Mouse (Mus musculus) spleen, adult 2 months (tissue): ENCODE measurements at regions not wholly inside any gene's neighbourhood (a gene's known extent, or its start where the extent isn't known, plus 50 kb on each side); places are given as distances from the start of the nearest gene placed in this dataset.

ENCODE experiments used
- DNase-seq, 2 experiments: peaks; one replicate each; pipeline versions ENCODE4 v3.0.0 to v3.0.0-alpha.2; 2012 to 2021; ENCODE audit warnings: low spot score in 2 of 2, low read depth in 1 of 2
- H3K27ac ChIP-seq: fragments of 200-500 bp; 2 replicates; pipeline ENCODE4 v1.5.1; 2012; ENCODE audit warnings: low read length, inconsistent platforms; ENCODE audit not compliant: insufficient read depth
- H3K27me3 ChIP-seq: fragments of 200-500 bp; 2 replicates; pipeline ENCODE4 v1.6.1; 2012; ENCODE audit warnings: mild to moderate bottlenecking, moderate library complexity, low read length, inconsistent platforms; ENCODE audit not compliant: control insufficient read depth, insufficient read depth
- H3K36me3 ChIP-seq: fragments of 200-500 bp; 2 replicates; pipeline ENCODE4 v1.6.1; 2012; ENCODE audit warnings: mild to moderate bottlenecking, low read length, inconsistent platforms; ENCODE audit not compliant: control insufficient read depth, insufficient read depth
- H3K4me1 ChIP-seq: fragments of 200-500 bp; 2 replicates; pipeline ENCODE4 v1.6.1; 2011; ENCODE audit warnings: inconsistent platforms; ENCODE audit not compliant: control insufficient read depth, insufficient read depth, insufficient read length
- H3K4me3 ChIP-seq: fragments of 200-500 bp; 2 replicates; pipeline ENCODE4 v1.5.1; 2011; ENCODE audit warnings: mild to moderate bottlenecking, inconsistent platforms; ENCODE audit not compliant: insufficient read depth, insufficient read length; ENCODE audit errors: extremely low read depth
- CTCF ChIP-seq: fragments of 200-500 bp; IDR thresholded peaks from 2 replicates; pipeline ENCODE4 v1.5.1; 2011; ENCODE audit warnings: mild to moderate bottlenecking, inconsistent platforms; ENCODE audit not compliant: insufficient read depth, insufficient read length, insufficient replicate concordance; ENCODE audit errors: extremely low read depth
- POLR2A ChIP-seq: fragments of 200-500 bp; IDR thresholded peaks from 2 replicates; pipeline ENCODE4 v1.6.1; 2011; ENCODE audit warnings: low read depth, low read length, inconsistent platforms
- WGBS: fragments of 180-500 bp; shearing (Covaris S2); methylation state at CpG from one replicate; pipeline ENCODE4 v1.1.7; 2018; 5-methylcytosine and 5-hydroxymethylcytosine counted together

GRCm38 (mm10) chr16:95837723-95838477 is 136.0 kb downstream of the Ets2 start:
- Histone ChIP-seq H3K4me1 (peaks cover 5% of the 10 kb centered on the region; the same call in 1 of the 2 replicates), H3K27me3 (no peaks in the 10 kb centered on the region), H3K27ac (no peak overlapping the region), H3K4me3 (no peak overlapping the region), H3K36me3 (no peaks in the 10 kb centered on the region)
- DNase-seq, result no peak
- 90% methylated on average over 5 of the region's 5 CpGs for WGBS
- TF ChIP-seq CTCF (no peak), POLR2A (no peak)

- no peak for DNase-seq
- H3K4me1 ChIP-seq, result peaks cover 5% of the 10 kb centered on the region; the same call in 1 of the 2 replicates
- WGBS, result 97% methylated on average over 1 of the region's 1 CpGs
- TF ChIP-seq CTCF (no peak), POLR2A (no peak)
- no peaks in the 10 kb centered on the region for H3K36me3 ChIP-seq
- no peaks in the 10 kb centered on the region for H3K27me3 ChIP-seq
- H3K4me3 ChIP-seq, result no peak overlapping the region
- H3K27ac ChIP-seq, result no peak overlapping the region
Observed at GRCm38 (mm10) chr16:95835941-95836340, 134.1 kb downstream of the Ets2 start.

- Histone ChIP-seq H3K4me3 (no peak overlapping the region), H3K36me3 (no peaks in the 10 kb centered on the region), H3K4me1 (peaks cover 3% of the 10 kb centered on the region; the same call in 1 of the 2 replicates), H3K27ac (no peak overlapping the region), H3K27me3 (no peaks in the 10 kb centered on the region)
- no peak for DNase-seq
- TF ChIP-seq CTCF, result no peak
- no peak for TF ChIP-seq POLR2A
- WGBS, result 89% methylated on average over 11 of the region's 11 CpGs
Observed at GRCm38 (mm10) chr16:95834556-95835288, 132.8 kb downstream of the Ets2 start.

- no peak overlapping the region for H3K27ac ChIP-seq
- no peak overlapping the region for H3K4me3 ChIP-seq
- DNase-seq, result peak in 1 of 2 experiments; percentile 30
- no peaks in the 10 kb centered on the region for H3K36me3 ChIP-seq
- TF ChIP-seq POLR2A (no peak), CTCF (no peak)
- no peaks in the 10 kb centered on the region for H3K27me3 ChIP-seq
- H3K4me1 ChIP-seq, result no peaks in the 10 kb centered on the region; the same call in 1 of the 2 replicates
- WGBS, result 7% methylated on average over 10 of the region's 10 CpGs
Observed at GRCm38 (mm10) chr16:95833455-95833854, 131.6 kb downstream of the Ets2 start.

- Histone ChIP-seq H3K36me3 (no peaks in the 10 kb centered on the region), H3K4me3 (no peak overlapping the region), H3K4me1 (peaks cover under 1% of the 10 kb centered on the region; the same call in 1 of the 2 replicates), H3K27me3 (no peaks in the 10 kb centered on the region), H3K27ac (no peak overlapping the region)
- TF ChIP-seq POLR2A (no peak), CTCF (no peak)
- no peak for DNase-seq
- WGBS, result 80% methylated on average over 9 of the region's 9 CpGs
Observed at GRCm38 (mm10) chr16:95832346-95832739, 130.5 kb downstream of the Ets2 start.

- no peak for DNase-seq
- TF ChIP-seq POLR2A (no peak), CTCF (no peak)
- 53% methylated on average over 11 of the region's 11 CpGs for WGBS
- Histone ChIP-seq H3K27me3 (no peaks in the 10 kb centered on the region), H3K36me3 (no peaks in the 10 kb centered on the region), H3K27ac (no peak overlapping the region; the same call in 1 of the 2 replicates), H3K4me1 (peaks cover 4% of the 10 kb centered on the region; the same call in 1 of the 2 replicates), H3K4me3 (no peak overlapping the region)
Observed at GRCm38 (mm10) chr16:95831566-95832345, 129.9 kb downstream of the Ets2 start.
